Mouse (Mus musculus) kidney, adult 18-20 months (tissue): ENCODE measurements around the gene Apobec4.

Experiments used
- DNase-seq: peaks from one replicate; pipeline ENCODE4 v3.0.0; 2021

The Apobec4 gene

GRCm38 (mm10) chr1:152750312-152750965, at the start of gene Apobec4:
TSS of gene Apobec4 (plus strand) at chr1:152750551.
- peak; percentile 14 for DNase-seq

DNA sequence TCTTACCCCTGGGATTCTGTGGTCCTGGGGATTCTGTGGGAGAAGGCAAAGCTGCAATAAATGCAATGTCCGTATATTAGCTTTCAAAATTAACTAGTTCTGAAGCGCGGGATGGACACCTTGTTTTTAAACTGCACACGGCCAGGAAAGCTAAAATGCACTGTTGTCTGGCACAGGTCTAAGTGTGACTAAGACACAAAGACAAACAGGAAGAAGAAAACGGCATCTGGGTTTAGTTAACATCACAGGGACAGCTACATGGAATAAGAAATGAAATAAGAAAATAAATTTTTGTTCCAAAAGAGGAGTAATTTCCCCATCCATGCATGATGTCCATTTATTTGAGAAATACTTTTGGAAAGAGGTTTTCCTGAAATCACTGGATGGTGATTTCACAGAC, 49.3 kb upstream of the Apobec4 start:
- no peak for DNase-seq

- no peak for DNase-seq
These were observed 47.4 kb upstream of the Apobec4 start for GRCm38 (mm10) chr1:152702920-152703319.

- no peak for DNase-seq
These were observed 46.4 kb upstream of the Apobec4 start for GRCm38 (mm10) chr1:152703941-152704340.

DNA sequence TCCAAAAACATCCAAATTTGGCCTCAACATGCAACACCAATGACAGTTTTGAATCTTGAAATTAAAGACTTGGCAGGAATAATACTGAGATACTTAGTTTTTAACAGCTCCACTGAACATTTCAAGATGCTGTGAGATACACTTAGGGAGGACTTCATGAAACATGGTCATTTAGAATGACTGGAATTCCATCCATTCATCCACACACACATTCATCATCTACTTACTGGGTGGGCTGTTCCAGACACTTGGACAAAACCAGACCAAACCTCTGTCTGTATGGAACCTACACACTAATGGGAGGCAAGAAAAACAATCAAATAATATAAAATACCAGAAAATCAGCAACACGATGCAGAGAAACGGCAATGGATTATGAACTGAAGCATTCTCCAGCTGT, 42.8 kb upstream of the Apobec4 start:
- no peak for DNase-seq

DNA sequence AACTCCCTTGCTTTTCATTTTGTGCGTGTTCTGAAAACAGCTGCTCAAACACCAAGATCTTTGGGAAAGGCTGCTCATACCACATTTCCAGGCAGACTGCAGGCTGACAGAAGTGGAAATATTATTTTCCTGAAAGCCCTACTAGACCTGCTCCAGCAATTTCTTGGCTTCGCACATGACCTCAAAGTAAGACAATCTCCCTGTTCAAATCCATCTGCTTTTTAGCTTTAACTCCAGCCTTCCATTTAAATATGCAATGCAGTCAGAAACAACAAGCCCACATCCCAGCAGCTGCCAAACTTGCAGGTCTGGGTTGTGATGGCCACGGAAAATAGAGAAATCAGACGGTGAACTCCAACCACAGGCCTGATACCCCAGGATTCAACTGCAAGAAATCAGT, 39.3 kb upstream of the Apobec4 start:
- no peak for DNase-seq

GRCm38 (mm10) chr1:152713924-152714323, 36.4 kb upstream of the Apobec4 start:
- DNase-seq: no peak

DNA sequence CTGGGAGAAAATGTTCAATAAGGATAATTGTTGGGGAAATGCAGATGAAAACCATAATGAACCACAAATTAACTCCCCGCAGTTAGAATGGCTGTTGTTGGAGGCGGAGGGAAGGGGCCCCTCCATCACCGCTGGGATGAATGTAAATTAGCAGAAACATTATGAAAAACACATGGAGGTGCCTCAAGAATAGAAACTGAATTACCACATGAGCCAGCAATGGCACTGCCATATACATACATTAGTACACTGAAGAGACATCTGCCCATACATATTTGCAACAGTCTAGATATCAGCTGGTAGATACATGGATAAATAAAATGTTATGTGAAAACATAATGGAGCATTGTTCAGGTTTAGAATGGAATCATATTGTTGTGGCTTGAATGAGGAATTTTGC, 35.9 kb upstream of the Apobec4 start:
- DNase-seq: no peak

DNA sequence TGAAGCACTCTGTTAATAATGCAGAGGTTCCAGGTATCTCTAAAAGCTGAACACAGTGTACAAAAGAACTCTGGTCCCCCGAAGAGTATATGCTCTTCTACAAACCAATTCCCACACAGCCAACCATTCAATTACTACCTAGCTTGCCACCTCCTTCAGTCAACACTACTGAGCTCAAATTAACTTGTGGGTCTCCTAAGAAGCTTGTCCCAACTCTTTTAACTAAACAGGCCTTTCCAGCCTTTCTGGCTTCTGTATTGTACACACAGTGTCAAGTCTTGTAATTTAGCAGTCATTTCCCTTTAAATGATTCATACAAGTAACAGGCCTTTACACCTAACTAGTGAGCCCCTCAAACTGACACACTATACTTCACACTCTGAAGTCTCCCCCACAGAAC, 33.0 kb upstream of the Apobec4 start:
- no peak for DNase-seq

DNA sequence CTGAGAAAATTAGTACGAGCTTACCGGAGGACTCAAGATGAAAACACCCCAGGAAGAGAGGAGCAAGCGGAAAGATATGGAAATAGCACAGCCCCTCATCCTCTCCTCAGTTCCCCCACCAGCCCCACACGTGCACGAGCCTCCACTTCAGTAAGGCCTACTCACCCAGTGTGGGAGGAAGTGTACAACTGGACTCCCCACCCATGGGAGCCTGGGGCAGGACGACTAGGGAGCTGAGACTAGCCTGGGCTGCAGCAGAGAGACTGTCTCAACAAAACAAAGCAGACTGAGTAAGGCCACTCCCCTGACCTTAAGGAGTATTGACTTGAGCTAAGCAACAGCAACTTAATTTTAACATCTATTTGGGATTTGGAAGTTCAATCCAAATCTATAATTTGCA, 32.2 kb upstream of the Apobec4 start:
- DNase-seq: no peak

DNA sequence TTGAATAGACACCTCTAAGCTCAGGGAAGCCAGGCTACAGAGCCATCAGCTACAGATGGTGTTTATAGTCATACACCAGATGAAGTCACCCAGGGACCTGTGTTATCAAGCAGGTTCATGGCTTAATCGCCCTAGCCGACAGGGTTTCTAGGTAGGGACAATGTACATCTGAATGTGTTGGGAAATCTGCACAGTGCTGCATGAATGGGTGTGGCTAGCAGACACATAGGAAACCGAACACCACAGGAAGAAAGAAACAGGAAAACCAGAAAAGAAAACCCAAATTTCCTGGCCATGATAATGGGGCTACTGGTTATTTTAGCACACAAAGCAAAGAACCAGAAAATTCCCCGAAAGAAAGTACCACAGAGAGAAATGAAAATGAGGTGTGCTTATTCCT, 29.4 kb upstream of the Apobec4 start:
- DNase-seq: no peak

GRCm38 (mm10) chr1:152721535-152722198, 28.7 kb upstream of the Apobec4 start:
- no peak for DNase-seq

DNA sequence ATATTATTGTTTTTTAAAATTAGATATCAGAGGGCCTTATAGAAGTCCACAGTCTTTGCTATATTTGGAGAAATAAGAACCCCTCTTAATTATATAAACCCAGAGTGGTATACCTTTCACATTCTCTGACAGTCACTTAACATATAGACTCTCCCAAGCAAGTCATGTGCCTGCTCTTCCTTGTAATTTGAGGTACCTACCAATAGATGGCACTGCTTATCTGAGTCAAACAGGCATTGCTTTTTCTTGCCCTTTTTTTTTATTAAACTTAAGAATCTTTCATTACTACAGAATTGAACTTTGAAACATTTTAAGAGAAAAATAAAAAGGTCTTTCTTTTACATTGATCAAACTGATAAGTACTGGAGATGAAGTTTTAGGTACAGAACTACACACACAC, 26.1 kb upstream of the Apobec4 start:
- no peak for DNase-seq

- no peak for DNase-seq
These were observed 24.3 kb upstream of the Apobec4 start for GRCm38 (mm10) chr1:152726095-152726494.

- peak; percentile 7 for DNase-seq
These were observed 22.6 kb upstream of the Apobec4 start for GRCm38 (mm10) chr1:152727604-152728236.

GRCm38 (mm10) chr1:152738793-152739192, 11.6 kb upstream of the Apobec4 start:
- no peak for DNase-seq

- DNase-seq: no peak
These were observed 11.0 kb upstream of the Apobec4 start for GRCm38 (mm10) chr1:152739374-152739773.

DNA sequence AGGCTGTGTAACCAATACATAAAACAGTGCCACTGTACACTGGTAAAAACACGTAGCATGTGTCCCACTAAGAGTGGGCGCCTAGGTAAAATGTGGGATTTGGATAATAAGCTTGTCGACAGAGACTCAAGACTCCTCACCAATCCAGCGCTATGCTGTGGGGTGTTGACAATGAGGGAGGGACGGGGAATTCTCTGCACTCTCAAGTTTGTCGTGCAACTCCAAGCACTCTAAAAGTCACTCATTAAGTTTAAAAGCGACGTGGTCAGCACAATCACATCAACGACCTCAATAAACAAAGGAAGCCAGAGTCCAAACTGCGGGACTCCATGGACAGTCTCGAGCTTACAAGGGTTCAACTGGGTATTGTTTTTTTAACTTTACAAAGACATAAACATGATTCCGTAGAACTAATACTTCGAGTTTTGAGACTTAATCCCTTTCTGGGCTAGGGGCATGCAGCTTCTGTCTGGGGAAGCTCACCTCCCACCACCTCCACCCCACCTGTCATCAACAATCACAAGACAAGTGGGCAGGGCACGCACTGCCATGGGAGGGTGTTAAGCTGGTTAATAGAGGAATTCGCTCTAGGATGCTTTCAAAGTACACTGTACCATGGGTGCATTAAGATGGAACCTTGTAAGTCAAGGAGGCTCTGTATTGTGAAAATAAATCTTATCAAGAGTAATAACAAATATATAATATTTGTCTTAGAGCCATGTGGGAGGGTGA, 7.1 kb upstream of the Apobec4 start:
- DNase-seq: no peak

DNA sequence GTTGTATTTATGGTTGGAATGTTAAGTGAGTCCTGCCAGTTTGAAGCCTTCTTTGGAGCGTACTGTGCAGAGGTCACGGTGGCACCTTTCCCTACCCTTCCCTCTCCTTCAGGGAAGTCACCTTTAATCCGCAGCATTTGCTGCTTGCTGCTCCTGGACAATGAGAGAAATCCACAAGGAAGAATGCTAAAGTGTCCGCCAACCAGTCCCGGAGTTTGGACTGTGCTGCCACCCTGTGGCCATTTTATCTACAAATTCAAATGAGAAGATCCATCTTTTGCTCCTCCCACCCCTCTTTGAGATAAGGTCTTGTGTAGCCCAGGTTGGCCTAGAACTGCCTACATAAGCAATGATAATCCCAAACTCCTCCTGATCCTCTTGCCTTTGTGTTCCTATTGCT, 3.9 kb upstream of the Apobec4 start:
- peak; percentile 86 for DNase-seq

GRCm38 (mm10) chr1:152749276-152749675, 1.1 kb upstream of the Apobec4 start:
- no peak for DNase-seq

- DNase-seq: no peak
These were observed 11.4 kb downstream of the Apobec4 start for GRCm38 (mm10) chr1:152761791-152762190.

GRCm38 (mm10) chr1:152766032-152766772, 15.9 kb downstream of the Apobec4 start, which contains the start of the genes Rgl1 and Arpc5:
TSS of gene Rgl1 (minus strand) at chr1:152766351.
TSS of gene Arpc5 (plus strand) at chr1:152766542.
- DNase-seq: peak; percentile 95
